ENCODE assay signal across 25 mouse cellular contexts in the genomic region with DNA sequence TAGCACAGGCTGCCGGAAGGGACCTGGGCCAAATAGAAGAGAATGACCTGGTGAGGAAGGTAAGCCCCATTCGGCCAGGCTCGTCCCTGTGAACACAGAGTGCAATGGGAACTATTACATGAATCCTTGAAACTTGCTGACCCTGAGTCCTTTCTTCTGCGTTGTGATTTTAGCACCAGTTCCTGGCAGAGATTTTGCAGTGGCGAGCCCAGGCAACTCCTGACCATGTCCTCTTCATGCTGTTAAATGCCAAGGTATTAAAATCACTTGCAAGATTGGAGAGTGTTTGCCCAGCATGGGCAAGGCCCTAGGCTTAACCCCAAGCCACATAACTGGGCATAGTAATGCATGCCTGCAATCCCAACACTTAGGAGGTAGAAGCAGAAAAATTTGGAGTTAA. TPM values are rescaled to one million over a fixed set of nuclear protein-coding genes. Genes with fewer than 3 reads are reported as not detected.
DNase-seq lines count a peak whose midpoint lies in the region; ATAC-seq and TF ChIP-seq lines count a peak whose summit lies in the region.
"Had no signal": no experiment of that assay in that cellular context is flagged by ENCODE, and none has a peak within 500 bp of the region (broad histone marks: within the 10 kb centered on the region; RNA-seq: fewer than 3 reads in every experiment).

No protein-coding gene starts in this region.

- no peaks in the 10 kb centered on the region for H3K4me1 ChIP-seq in lung, postnatal 0 days (ENCODE audit: insufficient read depth, low read depth, low read length)
- H3K4me1 ChIP-seq in cerebellum, adult 2 months (ENCODE audit: control insufficient read depth, insufficient read depth, low read length), result peaks cover 13% of the 10 kb centered on the region
- H3K4me1 ChIP-seq: embryonic facial prominence, embryonic 15.5 days; forebrain, embryonic 10.5 days; hindbrain, embryonic 12.5 days had no signal

- H3K4me2 ChIP-seq in lung, postnatal 0 days (replicated peaks; ENCODE audit: low read depth, low read length), result no peak overlapping the region
- H3K4me2 ChIP-seq: embryonic facial prominence, embryonic 15.5 days; heart, embryonic 13.5 days; hindbrain, embryonic 12.5 days had no signal

- H3K27ac ChIP-seq in lung, postnatal 0 days (ENCODE audit: low read length), result no peak overlapping the region
- no peak overlapping the region for H3K27ac ChIP-seq in cerebellum, adult 2 months (ENCODE audit: insufficient read depth, low read length)
- H3K27ac ChIP-seq: embryonic facial prominence, embryonic 15.5 days; forebrain, embryonic 10.5 days; heart, embryonic 13.5 days; hindbrain, embryonic 12.5 days had no signal

- peaks cover 51% of the 10 kb centered on the region for H3K36me3 ChIP-seq in lung, postnatal 0 days (ENCODE audit: insufficient read depth, low read length)

- peak; percentile 17 for DNase-seq in adrenal gland, postnatal 14 days
- DNase-seq in adrenal gland, postnatal 4 days (ENCODE audit: low spot score in 2 of 2), result no peak
- peak; percentile 94 for DNase-seq in heart, adult 11 months
- no peak for DNase-seq in heart, adult 8-10 months (ENCODE audit: low spot score)
- no peak for DNase-seq in lung, postnatal 0 days (ENCODE audit: low spot score)
- DNase-seq in lung, postnatal 10 days, result no peak
- DNase-seq in skeletal muscle tissue, adult 2 months (ENCODE audit: low read depth, low spot score), result peak; percentile 71
- DNase-seq in cerebellum, adult 2 months, result no peak
- DNase-seq: adrenal gland, adult 8-10 months; B cell, adult 2 months; cerebellum, adult 11-12 months; cerebellum, postnatal 14 days; embryo, embryonic 11 days; heart, postnatal 4 days had no signal

- TF ChIP-seq CTCF in lung, postnatal 0 days (IDR thresholded peaks at IDR 0.05), result no peak
- no peak for TF ChIP-seq CTCF in cerebellum, adult 2 months (IDR thresholded peaks at IDR 0.05; ENCODE audit: borderline replicate concordance, insufficient read depth, low read depth, low read length)

- ATAC-seq in lung, postnatal 0 days, result peak; percentile 20; the same call in 1 of the 2 replicates
- ATAC-seq: CD4-positive, CD25-positive, alpha-beta regulatory T cell, adult 4 months; forebrain, embryonic 14.5 days; hindbrain, embryonic 16.5 days; inflammation-experienced regulatory T-cells, adult 6 months; intestine, postnatal 0 days had no signal

- no peak overlapping the region for H3K9ac ChIP-seq in lung, postnatal 0 days (replicated peaks; ENCODE audit: low read depth)
- H3K9ac ChIP-seq: embryonic facial prominence, embryonic 15.5 days; heart, embryonic 13.5 days; hindbrain, embryonic 12.5 days had no signal

- TF ChIP-seq POLR2A in cerebellum, adult 2 months (IDR thresholded peaks at IDR 0.05; ENCODE audit: borderline replicate concordance, insufficient read depth, low read length), result no peak

- WGBS in lung, postnatal 0 days, result 77% methylated on average over 5 of the region's 5 CpGs
- WGBS in cerebellum, adult 2 months, result 61% methylated on average over 5 of the region's 5 CpGs

- no peak overlapping the region for H3K4me3 ChIP-seq in lung, postnatal 0 days (ENCODE audit: low read depth, low read length)
- no peak overlapping the region for H3K4me3 ChIP-seq in cerebellum, adult 2 months (replicated peaks; ENCODE audit: insufficient read depth, low read depth, low read length)
- H3K4me3 ChIP-seq: embryonic facial prominence, embryonic 15.5 days; erythroblast, embryonic 14.5 days; forebrain, embryonic 10.5 days; heart, embryonic 13.5 days; hindbrain, embryonic 12.5 days had no signal

- no peaks in the 10 kb centered on the region for H3K9me3 ChIP-seq in lung, postnatal 0 days (ENCODE audit: low read length)
- H3K9me3 ChIP-seq: embryonic facial prominence, embryonic 15.5 days; forebrain, embryonic 10.5 days; G1E; heart, embryonic 13.5 days; hindbrain, embryonic 12.5 days had no signal

- TF ChIP-seq EP300 in lung, postnatal 0 days (IDR thresholded peaks at IDR 0.05), result no peak

- no peaks in the 10 kb centered on the region for H3K27me3 ChIP-seq in lung, postnatal 0 days (replicated peaks; ENCODE audit: insufficient read depth, low read length)
- H3K27me3 ChIP-seq in cerebellum, adult 2 months (ENCODE audit: control insufficient read depth, insufficient read depth, low read length), result no peaks in the 10 kb centered on the region
- H3K27me3 ChIP-seq: embryonic facial prominence, embryonic 15.5 days; heart, embryonic 13.5 days; hindbrain, embryonic 12.5 days had no signal

RNA-seq across cellular contexts. Expression of a gene that starts 37.5 kb away (rescaled TPM):
- total RNA-seq in adrenal gland, postnatal 14 days (2021), result 54.4 and 57.4 TPM in 2 replicates
- total RNA-seq in adrenal gland, postnatal 4 days (2021), result 10 to 100 TPM; 86.2 to 89.7 TPM
- 10 to 100 TPM; 51.7 to 67.5 (median 61.6) TPM for total RNA-seq in heart, adult 8-10 months (2022)
- 28.3 and 35.3 TPM in 2 replicates for polyA plus RNA-seq in lung, postnatal 0 days (2015; fragmentation: Nextera tagmentation; extraction: Ambion mirVana)
- 16.8 and 18.4 TPM in 2 replicates for polyA plus RNA-seq in cerebellum, adult 2 months (2012; rRNA removed)

Comparison
In these comparisons a context has a peak if more than half of its experiments do, and no peak if none do; other contexts are left out.
1. DNase-seq: peak in adrenal gland, postnatal 14 days (single experiment), heart, adult 11 months (single experiment) and skeletal muscle tissue, adult 2 months (single experiment); none in adrenal gland, postnatal 4 days (0 of 2), heart, adult 8-10 months (single experiment), lung, postnatal 0 days (single experiment), lung, postnatal 10 days (single experiment) and cerebellum, adult 2 months (0 of 2).